Mouse (Mus musculus) cerebellum, adult 11-12 months (tissue): Measurements from ENCODE around the gene Gm40460.
"Not testable (repeated sequence)": the region's sequence is repeated elsewhere in the genome, so short reads cannot be mapped to it uniquely, and the experiment has no call there.

Experiments used
- DNase-seq: peaks from one replicate; pipeline ENCODE4 v3.0.0; 2022

Gene Gm40460

DNA sequence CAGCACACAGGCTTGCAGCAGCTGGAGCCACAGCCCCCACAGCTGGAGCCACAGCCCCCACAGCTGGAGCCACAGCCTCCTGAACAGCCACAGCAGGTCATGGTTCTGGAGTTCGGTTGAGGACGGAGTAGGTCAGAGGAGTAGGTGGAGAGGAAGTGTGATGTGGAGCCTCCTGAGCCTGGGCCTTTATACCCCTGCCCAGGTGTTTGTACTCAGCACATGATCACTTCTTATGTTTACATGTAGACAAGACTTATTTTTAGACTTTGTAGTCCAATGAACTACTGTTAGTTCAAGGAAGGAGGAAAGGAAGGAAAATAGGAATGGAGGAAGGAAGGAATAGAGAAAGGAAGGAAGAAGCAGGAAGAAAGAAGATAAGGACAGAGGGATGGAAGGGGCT, at the start of gene Gm40460:
Gm40460 (minus strand) TSS at position 101 of the 400 bp plus-strand sequence.
- no peak for DNase-seq

DNA sequence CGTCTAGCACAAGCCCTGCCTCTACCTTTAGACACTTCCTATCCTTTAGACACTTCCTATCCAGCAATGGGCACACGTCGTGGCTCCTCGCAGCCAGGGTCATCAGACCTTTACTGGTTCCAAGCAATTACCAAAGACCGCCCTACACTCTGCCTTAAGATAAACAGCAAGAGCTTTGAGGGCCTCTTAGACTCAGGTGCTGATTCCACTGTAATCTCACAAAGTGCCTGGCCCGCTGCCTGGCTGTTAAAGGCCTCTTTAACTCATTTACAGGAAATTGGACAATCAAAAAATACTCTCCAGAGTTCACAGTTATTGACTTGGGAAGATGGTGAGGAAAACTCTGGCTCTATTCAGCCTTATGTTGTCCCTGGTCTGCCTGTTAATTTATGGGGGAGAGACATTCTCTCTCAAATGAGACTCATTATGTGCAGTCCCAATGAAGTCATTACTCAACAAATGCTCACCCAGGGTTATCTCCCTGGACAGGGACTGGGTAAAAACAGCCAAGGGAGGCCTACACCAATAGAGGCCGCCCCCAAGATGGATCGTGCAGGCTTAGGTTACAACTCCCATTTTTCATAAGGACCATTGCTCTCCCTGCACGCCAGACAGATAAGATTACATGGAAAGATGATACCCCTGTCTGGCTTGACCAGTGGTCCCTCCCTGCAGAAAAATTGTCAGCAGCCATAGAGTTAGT, 45.2 kb upstream of the Gm40460 start:
- DNase-seq, result not testable (repeated sequence)

DNA sequence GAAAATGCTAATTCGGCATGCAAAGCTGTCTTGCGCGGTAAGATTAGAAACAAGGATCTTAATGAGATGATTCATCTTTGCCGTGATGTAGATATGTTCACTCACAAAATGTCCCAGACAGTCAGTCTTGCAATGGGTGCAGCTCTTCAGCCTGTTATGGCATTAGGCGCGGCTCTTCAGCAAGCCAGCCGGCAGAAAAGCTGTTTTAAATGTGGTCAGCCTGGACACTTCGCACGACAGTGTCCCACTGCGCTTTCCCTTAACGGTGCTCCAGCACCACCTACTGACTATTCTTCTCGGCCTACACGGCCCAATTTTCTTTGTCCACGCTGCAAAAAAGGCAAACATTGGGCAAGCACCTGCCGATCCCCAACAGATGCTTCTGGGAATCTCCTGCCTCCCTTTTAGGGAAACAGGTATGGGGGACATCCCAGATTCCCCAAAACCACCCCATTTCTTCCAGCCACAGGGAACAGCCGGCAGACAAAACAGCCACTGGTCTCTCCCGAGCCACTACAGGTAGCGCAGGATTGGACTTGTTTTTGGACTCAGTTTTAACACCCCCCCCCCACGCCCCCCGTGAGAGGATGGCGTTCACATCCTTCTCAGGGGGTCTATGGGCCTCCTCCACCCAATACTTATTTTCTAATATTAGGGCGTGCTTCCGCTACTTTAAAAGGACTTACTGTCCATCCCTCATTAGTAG, 44.4 kb upstream of the Gm40460 start:
- peak; percentile 44 for DNase-seq

DNA sequence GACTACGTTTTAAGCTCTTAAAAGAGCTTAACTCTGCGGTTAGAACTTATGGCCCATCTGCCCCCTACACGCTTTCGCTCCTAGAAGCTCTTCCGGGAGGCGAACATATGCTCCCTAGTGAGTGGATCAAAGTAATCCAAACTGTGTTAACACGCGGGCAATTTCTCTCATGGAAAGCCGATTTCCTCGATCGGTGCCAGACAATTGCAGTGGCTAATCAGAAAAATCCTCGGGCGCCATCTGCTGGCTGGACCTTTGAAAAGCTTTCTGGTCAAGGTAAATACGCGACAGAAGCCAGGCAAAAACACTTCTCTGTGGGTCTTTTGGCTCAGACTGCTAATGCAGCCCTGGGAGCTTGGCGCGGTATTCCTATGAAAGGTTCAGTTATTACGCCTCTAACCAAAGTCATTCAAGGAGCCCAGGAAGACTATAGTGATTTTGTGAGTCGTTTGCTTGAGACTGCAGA, 43.8 kb upstream of the Gm40460 start:
- peak; percentile 86 for DNase-seq

DNA sequence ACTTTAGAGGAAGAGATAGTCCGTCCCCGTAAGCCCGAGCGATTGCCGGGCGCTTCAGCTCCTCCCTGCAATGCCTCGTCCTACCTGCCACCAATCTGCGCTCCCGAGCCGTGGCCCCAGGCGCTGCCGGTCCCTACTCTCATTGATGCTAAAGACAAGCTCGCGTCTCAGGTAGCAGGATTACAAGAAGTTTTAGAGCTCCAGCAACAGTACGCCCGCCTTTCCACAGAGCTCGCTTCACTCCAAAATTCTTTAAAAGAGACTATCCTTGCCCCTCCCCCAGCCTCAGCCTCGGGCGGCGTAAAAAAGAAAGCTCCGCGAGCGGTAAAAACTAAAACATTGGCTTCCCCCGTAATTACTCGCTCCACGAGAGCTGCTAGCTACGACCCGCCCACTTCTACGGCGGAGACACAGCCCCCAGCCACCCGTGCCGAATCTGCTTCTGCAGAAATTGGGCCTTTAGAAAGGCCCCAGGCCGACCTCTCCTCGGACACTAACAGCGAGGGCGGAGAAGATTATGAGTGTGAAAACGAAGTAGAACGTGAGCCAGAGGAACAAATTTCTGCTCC, 43.2 kb upstream of the Gm40460 start:
- DNase-seq, result peak; percentile 34

DNA sequence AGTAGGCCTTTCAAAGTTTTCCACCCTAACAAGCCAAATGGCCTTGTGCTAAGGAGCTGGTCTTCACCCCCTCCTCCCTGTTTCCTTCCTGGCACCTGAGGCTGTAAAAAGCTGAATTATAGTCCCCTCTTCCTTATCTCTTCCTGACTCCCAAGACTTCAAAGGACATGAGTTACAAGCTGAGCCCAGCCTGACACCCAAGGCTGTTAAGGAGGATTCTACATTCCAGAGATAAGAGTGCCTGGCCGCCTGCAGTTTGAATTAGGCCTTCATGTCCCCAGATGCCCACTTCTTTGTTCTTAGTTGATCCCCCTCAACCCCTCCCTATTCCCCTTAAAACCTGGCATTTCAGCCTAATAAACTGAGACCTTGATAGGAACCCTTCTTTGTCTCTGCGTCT, 42.0 kb upstream of the Gm40460 start:
- DNase-seq, result not testable (repeated sequence)

DNA sequence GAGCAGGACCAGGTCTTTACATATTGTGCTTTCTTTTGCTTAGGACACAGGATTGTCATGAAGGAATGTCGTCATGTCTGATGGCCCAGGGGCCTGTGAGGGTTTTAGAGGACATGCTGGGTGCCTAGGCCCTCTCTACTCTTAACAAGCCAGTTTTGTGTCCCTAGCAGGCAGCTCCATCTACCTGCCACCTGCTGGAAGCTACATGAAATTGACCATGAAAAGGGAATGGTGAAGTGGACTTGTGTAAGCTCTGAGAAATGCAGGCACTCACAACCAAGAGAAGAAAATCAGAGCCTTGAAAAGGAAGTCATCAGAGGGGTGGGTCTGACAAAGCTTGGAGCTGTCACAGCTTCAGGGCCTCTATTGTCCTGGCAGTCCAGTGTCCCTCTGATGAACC, 38.4 kb upstream of the Gm40460 start:
- DNase-seq, result not testable (repeated sequence)

DNA sequence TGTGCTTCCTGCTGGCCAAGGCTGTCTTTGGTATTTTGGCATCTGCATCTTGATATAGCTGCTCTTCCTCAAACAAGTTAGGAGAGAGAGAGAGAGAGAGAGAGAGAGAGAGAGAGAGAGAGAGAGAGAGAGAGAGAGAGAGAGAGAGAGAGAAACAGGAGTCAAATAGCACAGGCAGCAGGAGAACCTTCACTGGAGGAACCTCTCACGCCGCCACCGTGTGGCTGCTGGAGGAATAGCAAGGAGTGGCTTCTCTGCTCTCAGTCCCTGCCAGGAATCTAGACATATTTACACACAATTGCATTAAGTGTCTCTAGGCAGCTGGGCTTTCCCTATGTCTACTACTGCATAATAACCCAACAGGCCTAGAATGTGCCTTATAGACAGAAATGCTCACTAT, 37.3 kb upstream of the Gm40460 start:
- DNase-seq, result peak; percentile 37

DNA sequence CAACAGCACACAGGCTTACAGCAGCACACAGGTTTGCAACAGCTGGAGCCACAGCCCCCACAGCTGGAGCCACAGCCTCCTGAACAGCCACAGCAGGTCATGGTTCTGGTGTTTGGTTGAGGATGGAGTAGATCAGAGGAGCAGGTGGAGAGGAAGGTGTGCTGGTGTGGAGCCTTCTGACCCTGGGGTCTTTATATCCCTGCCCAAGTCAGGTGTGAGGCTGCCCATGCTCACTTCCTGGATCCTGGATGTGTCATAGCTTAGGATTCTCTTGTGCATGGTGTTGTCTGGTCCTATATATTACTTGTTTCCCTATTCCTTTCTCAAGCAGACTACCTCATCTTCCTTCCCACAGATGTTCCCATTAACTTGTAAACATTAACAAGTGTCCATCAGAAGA, 33.4 kb upstream of the Gm40460 start, which contains the start of gene Gm4559:
Gm4559 (minus strand) TSS at position 101 of the 400 bp plus-strand sequence.
- DNase-seq, result not testable (repeated sequence)

DNA sequence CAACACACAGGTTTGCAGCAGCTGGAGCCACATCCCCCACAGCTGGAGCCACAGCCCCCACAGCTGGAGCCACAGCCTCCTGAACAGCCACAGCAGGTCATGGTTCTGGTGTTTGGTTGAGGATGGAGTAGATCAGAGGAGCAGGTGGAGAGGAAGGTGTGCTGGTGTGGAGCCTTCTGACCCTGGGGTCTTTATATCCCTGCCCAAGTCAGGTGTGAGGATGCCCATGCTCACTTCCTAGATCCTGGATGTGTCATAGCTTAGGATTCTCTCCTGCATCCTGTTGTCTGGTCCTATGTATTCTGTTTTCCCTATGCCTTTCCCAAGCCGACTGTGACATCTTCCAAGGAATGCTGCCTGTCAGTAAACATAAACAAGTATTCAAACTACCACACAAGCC, 17.4 kb upstream of the Gm40460 start, which contains the start of gene Gm2431:
Gm2431 (minus strand) TSS at position 101 of the 400 bp plus-strand sequence.
- DNase-seq, result not testable (repeated sequence)

DNA sequence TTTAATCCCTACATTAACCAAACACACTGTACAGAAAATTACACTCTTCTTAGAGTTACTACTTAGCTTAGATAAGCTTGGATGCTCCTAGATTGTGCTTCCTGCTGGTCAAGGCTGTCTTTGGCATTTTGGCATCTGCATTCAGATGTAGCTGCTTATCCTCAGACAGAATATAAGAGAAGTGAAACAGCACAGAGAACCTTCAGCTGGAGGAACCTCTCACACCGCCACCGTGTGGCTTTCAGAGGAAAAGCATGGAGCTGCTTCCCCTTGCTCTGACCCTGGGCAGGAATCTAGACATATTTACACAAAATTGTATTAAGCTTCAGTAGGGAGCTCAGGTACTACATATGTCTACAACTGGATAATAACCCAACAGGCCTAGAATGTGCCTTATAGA, 14.6 kb upstream of the Gm40460 start:
- peak; percentile 10 for DNase-seq

DNA sequence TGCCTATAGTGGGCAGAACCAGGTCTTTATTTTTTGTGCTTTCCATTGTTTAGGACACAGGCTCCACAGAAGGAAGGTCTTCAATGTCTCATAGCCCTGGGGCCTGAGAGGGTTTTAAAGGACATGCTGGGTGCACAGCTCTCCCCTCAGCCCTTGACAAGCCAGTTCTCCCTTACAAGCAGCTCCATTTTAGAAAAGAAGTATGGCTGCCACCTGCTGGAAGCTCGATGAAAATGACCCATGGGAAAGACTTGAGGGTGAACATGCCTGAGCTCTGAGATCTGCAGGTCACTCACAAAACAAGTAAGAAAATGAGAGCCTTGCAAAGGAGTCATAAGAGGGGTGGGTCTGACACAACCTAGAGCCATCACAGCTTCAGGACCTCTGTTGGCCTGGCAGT, 8.9 kb upstream of the Gm40460 start:
- DNase-seq, result no peak

DNA sequence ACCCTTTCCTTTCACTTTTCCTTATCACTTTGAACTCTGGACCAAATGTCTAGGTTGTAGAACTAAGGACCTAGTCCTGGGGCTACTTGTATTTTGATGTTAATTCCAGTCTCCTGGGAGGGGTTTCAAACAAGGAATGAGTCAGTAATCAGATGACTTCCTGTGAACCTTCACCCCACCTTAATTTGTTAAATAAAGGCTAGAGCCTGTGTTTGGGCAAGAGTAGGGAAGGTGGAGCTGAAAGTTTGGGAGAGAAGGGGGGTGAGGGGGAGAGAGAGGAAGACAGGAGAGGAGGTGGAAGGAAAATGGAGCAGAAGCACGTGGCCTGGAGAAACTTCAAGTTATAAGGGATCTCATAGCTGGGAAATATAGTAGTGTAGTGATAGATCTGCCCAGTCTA, 9.3 kb downstream of the Gm40460 start:
- DNase-seq, result no peak

DNA sequence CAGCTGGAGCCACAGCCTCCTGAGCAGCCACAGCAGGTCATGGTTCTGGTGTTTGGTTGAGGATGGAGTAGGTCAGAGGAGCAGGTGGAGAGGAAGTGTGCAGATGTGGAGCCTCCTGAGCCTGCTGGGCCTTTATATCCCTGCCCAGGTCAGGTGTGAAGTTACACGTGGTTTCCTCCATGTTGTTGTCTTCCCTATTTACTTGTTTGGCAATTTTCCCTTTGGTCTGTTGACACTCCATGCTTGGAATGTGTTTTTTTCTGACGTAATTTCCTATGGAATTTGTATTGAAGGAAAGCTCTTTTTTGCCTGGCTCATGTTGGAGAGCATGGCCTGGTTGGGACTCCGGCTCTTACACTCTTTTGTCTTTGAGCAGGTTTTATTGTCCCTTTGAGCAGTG, 11.0 kb downstream of the Gm40460 start, which contains the start of gene Krtap5-5:
Krtap5-5 (minus strand) TSS at position 101 of the 400 bp plus-strand sequence.
- not testable (repeated sequence) for DNase-seq

DNA sequence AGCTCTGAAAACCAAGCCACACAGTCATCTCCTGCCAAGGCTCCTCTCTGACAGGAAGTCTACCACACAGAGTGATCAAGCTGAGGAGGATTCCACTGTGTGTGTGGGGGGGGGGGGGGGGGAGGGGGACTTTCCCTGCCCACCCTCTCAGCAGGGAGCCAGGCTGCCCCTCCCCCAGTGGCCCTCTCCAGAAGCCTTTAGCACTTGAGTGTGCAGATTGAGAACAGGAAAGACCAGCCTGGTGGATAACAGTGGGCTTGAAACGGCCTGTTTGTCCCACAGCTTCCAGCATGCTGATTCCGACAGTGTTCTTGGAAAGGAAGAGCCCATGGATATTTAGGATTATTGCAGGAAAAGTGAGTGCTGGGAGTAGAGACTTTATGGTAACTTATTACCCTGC, 16.4 kb downstream of the Gm40460 start:
- DNase-seq, result no peak

DNA sequence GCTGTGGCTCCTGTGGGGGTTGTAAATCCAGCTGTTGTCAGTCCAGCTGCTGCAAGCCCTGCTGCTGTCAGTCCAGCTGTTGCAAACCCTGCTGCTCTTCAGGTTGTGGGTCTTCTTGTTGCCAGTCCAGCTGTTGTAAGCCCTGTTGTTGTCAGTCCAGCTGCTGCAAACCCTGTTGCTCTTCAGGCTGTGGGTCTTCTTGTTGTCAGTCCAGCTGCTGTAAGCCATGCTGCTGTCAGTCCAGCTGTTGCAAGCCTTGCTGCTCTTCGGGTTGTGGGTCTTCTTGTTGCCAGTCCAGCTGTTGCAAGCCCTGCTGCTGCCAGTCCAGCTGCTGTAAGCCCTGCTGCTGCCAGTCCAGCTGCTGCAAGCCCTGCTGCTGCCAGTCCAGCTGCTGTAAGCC, 28.7 kb downstream of the Gm40460 start:
- not testable (repeated sequence) for DNase-seq

DNA sequence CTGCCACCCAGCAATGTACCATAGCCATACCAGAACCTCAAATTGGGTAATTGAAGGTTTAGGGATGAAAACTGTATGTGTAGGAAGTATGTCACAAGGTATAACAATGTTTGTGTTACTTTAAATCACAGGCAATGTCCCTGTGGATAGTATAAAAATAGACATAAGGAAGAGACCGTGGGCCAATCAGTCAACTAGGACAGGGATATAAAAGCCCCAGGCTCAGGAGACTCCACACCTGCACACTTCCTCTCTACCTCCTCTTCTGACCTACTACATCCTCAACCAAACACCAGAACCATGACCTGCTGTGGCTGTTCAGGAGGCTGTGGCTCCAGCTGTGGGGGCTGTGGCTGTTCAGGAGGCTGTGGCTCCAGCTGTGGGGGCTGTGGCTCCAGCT, 29.3 kb downstream of the Gm40460 start, which contains the start of gene Gm7579:
Gm7579 (plus strand) TSS at position 301 of the 400 bp plus-strand sequence.
- DNase-seq, result no peak

DNA sequence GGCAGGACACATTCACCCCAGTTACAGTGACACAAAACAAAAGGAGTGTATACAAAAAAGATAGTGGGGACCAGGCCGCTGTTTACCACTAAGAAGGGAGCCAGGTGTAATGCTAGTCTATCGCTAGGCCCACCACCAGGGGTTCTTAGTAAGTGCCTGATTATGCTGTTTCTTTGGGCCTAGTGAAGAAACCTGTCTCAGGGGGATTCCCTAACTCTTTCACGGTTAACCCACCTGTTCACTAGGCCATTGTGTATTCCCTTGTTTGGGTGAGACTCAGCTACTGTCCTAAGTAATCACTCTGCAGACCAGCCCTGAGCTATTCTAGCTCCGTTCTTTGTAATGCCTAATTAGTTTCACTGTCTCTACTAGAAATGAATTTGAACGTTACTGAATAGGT, 34.0 kb downstream of the Gm40460 start:
- DNase-seq, result not testable (repeated sequence)

DNA sequence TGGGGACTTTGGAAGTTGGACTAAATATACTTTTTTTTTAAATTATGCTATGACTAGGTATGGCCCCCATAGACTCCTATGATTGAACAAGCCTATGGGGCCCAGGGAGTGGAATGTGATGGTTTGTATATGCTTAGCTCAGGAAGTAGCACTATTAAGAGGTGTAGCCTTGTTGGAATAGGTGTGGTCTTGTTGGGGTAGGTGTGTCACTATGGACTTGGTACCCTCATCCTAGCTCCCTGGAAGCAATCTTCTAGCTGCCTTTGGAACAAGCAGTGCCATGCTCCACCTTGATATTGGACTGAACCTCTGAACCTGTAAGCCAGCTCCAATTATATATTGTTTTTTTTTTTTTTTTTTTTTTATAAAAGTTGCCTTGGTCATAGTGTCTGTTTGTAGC, 35.4 kb downstream of the Gm40460 start:
- no peak for DNase-seq

DNA sequence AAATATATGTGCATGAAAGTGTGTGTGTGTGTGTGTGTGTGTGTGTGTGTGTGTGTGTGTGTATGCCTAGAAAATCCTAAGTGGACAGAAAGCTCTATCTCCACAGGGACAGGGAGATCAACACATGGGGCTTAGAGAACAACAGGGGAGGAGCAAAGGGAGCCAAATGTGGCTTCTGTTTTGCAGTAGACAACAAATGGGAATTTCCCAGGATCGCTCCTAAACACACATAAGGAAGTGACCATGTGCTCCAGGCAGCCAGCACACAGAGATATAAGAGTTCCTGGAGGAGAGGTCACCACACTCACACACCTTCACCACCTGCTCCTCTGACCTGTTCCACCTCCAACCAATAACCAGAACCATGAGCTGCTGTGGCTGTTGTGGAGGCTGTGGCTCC, 39.8 kb downstream of the Gm40460 start, which contains the start of gene Krtap5-3:
Krtap5-3 (plus strand) TSS at position 301 of the 400 bp plus-strand sequence.
- DNase-seq, result no peak

DNA sequence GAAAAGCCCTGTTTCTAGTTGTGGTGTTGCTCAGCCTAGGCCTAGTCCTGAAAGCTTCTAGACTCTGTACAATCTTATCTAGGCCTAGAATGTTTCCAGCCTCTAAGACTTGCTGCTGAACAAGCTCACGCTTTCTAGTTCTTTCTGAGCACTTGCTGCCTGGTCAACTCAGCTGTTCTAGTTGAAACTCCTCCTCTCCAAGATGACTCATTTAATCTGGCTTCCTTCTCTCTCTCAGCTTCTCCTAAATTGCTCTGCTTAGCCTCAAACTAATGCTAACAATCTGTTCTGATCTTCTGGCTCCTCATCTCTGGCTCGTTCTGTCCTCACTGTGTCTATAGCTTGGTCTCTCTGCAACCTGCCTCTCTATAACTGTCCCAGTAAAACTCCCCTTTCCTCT, 42.1 kb downstream of the Gm40460 start:
- DNase-seq, result no peak
